Mouse (Mus musculus): Measurements from ENCODE around the gene Gm20741.

DNA sequence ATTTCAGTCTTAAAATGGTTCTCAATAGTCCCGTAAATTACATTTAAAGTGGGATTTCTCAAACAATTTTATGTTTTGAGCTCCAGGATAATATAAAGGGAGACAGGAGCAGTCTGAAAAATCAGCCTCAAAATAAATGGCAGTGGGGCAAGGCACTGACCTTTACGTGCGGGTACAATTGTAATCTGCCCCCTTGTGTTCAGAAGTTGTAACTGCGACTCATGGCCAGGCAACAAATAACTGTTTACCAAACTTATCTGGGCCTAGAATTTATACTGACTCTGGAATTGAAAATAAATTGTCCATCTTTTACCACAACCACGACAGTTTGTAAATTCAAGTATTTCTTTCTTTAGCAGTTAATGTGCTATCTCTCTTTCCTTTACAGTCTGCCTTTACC, 39.4 kb upstream of the Gm20741 start:
- TF ChIP-seq CTCF (IDR thresholded peaks at IDR 0.05; ENCODE audit: insufficient read depth, low read length) = no peak
- no peak for TF ChIP-seq POLR2A (IDR thresholded peaks at IDR 0.05; ENCODE audit: borderline replicate concordance, extremely low read depth, low read depth, low read length)
